Mouse (Mus musculus) hindbrain, embryonic 14.5 days (tissue): ENCODE measurements around the gene Ephb2. TPM values are rescaled to one million over a fixed set of nuclear protein-coding genes. Genes with fewer than 3 reads are reported as not detected.

ENCODE experiments used
- ATAC-seq: fragments of 200-750 bp; cut with Nextera tagmentation; 2 replicates; pipeline ENCODE4 v1.8.0; 2017; ENCODE audit warnings: moderate number of reproducible peaks, mild to moderate bottlenecking, moderate TSS enrichment, moderate library complexity; ENCODE audit not compliant: low FRiP score
- DNase-seq: peaks from one replicate; pipeline ENCODE4 v3.0.0-alpha.2; 2015; ENCODE audit warnings: low spot score
- H3K27ac ChIP-seq: fragments of 300-500 bp; sonication (generic); 2 replicates; pipeline ENCODE4 v1.5.1; 2014; ENCODE audit warnings: mild to moderate bottlenecking, moderate library complexity
- H3K27me3 ChIP-seq: fragments of 300-500 bp; sonication (generic); 2 replicates; pipeline ENCODE4 v1.6.1; 2014; ENCODE audit warnings: mild to moderate bottlenecking, low read length, mixed read lengths; ENCODE audit not compliant: control insufficient read depth, insufficient read depth
- H3K36me3 ChIP-seq: fragments of 300-500 bp; sonication (generic); replicated peaks from 2 replicates; pipeline ENCODE4 v1.6.1; 2014; ENCODE audit not compliant: control insufficient read depth, insufficient read depth
- H3K4me1 ChIP-seq: fragments of 300-500 bp; sonication (generic); replicated peaks from 2 replicates; pipeline ENCODE4 v1.6.1; 2014; ENCODE audit warnings: antibody characterized with exemption, low read length, mixed read lengths; ENCODE audit not compliant: control insufficient read depth, insufficient read depth
- H3K4me2 ChIP-seq: fragments of 300-500 bp; sonication (generic); replicated peaks from 2 replicates; pipeline ENCODE4 v1.6.1; 2014; ENCODE audit warnings: mild to moderate bottlenecking, moderate library complexity
- H3K4me3 ChIP-seq: fragments of 300-500 bp; sonication (generic); replicated peaks from 2 replicates; pipeline ENCODE4 v1.5.1; 2014; ENCODE audit warnings: mild to moderate bottlenecking, low read length
- H3K9ac ChIP-seq: fragments of 300-500 bp; sonication (generic); 2 replicates; pipeline ENCODE4 v1.6.1; 2014
- H3K9me3 ChIP-seq: fragments of 300-500 bp; sonication (generic); 2 replicates; pipeline ENCODE4 v1.6.1; 2016; ENCODE audit warnings: low read length; ENCODE audit not compliant: control insufficient read depth
- WGBS: fragments of 180-500 bp; shearing (Covaris S2); extraction: QIAGEN DNeasy Blood & Tissue Kit; methylation state at CpG from one replicate; pipeline ENCODE4 v1.1.7; 2014; 5-methylcytosine and 5-hydroxymethylcytosine counted together
- polyA plus RNA-seq: library from polyadenylated mRNA; unstranded; fragments of >200 nt; fragmentation: Nextera tagmentation; extraction: Ambion mirVana; gene quantifications from 2 replicates; pipeline ENCODE4 v1.2.1, GENCODE M21; 2014

Ephb2 gene
- polyA plus RNA-seq, 1 experiment from 2014 or later = 28.1 TPM

DNA sequence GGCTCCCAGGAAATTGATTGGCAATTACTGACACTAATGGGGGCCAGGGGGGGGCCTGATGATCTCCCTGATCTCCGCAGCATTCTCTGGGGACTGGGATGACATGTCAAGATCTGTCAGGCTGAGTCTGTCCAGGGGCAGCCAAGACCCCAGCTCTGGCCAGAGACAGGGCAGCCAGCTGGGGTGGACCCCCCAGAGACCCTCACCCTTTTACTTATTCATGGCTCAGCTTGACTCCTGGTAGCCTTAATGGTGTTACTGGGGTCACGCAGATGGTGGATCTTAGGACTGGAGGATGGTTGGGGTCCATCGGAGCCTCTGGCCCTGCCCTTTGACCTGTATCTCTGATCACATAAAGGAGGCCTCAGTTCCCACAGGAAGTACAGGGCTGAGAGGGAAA lies 97.5 kb downstream of the Ephb2 start:
- Histone ChIP-seq H3K9me3 (no peaks in the 10 kb centered on the region), H3K9ac (no peak overlapping the region), H3K4me2 (no peak overlapping the region), H3K4me3 (no peak overlapping the region), H3K4me1 (peaks cover 54% of the 10 kb centered on the region), H3K27ac (no peak overlapping the region), H3K27me3 (no peaks in the 10 kb centered on the region), H3K36me3 (no peaks in the 10 kb centered on the region)
- no peak for DNase-seq
- no peak for ATAC-seq
- WGBS = 26% methylated on average over 3 of the region's 3 CpGs

DNA sequence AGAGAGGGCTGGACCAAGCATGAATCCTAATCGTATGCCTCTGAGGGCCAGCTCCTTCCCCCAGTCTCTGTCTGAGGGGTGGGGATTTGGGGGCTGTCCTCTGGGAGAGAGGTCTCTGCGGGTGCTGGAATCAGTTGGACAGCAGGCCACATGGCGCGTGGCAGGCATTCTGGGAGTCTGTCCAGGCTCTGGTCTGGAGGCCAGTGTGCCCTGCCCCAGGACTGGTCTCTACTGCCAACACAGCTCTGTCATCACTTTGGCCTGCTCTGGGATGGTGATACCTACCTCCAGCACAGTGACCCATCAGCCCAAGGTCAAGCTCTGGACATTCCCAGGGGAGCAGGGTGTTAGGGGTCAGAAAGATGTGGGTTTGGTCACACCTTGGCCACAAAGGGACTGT lies 99.9 kb downstream of the Ephb2 start:
- Histone ChIP-seq H3K27ac (no peak overlapping the region), H3K4me1 (peaks cover 58% of the 10 kb centered on the region), H3K4me2 (no peak overlapping the region), H3K9ac (no peak overlapping the region), H3K36me3 (no peaks in the 10 kb centered on the region), H3K9me3 (no peaks in the 10 kb centered on the region), H3K27me3 (no peaks in the 10 kb centered on the region), H3K4me3 (no peak overlapping the region)
- no peak for ATAC-seq
- DNase-seq = no peak
- 57% methylated on average over 4 of the region's 4 CpGs for WGBS

DNA sequence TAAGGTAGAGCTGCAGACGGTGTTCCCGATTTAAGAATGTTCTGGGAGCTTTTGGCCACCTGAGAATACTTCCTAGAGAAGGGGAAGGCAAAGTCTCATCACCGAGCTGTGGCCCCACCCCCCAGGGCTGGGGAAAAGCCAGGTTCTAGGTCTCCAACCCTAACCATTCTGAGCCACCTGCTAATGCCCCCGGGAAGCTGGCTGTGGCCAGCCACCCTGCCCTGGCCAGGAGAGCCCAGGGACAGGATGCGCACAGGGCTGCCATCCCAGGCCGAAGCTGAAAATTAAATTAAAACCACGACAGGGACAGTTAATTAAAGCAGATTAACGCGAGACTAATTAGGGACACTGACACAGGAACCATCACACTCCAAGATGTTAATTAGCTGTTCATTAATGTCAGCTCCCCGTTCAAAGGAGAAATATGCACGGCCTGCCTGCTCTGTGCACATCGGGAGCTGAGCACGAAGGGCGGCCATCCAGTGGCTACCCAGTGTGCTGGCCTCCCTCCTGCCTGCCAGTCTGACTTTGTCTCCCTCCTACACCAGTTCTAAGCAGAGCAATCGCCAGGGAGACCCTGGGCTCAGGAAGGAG lies 101.5 kb downstream of the Ephb2 start:
- 30% methylated on average over 15 of the region's 15 CpGs for WGBS

DNA sequence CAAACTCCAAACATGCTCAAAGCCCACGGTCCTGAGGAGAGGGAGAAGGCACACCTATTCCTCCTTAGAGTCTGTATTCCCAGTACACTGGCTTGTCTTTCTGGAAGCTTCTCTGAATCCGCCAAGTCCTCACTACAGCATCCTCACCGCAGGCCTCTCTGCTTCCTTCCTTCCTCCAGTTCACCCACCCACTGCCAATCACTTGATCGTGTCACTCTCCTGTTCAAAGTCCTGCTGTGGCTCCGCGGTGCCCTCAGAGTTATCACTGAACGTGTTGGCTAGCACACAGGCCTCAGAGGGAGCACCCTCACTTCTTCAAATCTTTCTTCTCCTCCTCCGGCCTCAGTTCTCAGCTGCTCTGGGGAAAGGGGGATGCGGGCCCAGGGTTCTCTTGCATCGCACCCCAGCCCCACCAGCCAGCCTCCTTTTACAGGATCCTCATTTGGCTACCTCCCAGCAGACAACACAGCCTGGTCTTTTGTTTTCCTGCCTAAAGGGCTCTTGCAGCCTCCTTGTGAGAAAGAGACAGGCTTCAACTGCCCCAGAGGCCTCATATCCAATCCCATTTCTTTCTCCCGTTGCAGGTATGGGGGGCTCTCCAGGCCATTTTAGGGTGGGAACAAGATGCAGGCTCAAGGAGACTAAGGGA lies 102.4 kb downstream of the Ephb2 start:
- ATAC-seq = no peak
- WGBS = 26% methylated on average over 11 of the region's 11 CpGs
- no peak for DNase-seq
- H3K4me2 ChIP-seq = no peak overlapping the region
- H3K36me3 ChIP-seq = 0 out of 2 replicates have a peak, but pooled peaks cover 3% of the 10 kb centered on the region
- peak overlapping the region; percentile 62 for H3K27ac ChIP-seq
- no peaks in the 10 kb centered on the region for H3K27me3 ChIP-seq
- no peaks in the 10 kb centered on the region for H3K9me3 ChIP-seq
- H3K4me1 ChIP-seq = peaks cover 48% of the 10 kb centered on the region
- no peak overlapping the region for H3K4me3 ChIP-seq
- H3K9ac ChIP-seq = peak overlapping the region; percentile 28

More for the DNA sequence above, 101.5 kb downstream of the Ephb2 start:
- peak overlapping the region; percentile 62 for H3K27ac ChIP-seq
- H3K4me3 ChIP-seq = no peak overlapping the region
- no peak for DNase-seq
- H3K4me1 ChIP-seq = peaks cover 58% of the 10 kb centered on the region
- no peaks in the 10 kb centered on the region for H3K9me3 ChIP-seq
- H3K36me3 ChIP-seq = 0 out of 2 replicates have a peak, but pooled peaks cover 2% of the 10 kb centered on the region
- no peaks in the 10 kb centered on the region for H3K27me3 ChIP-seq
- H3K9ac ChIP-seq = peak overlapping the region; percentile 36; the same call in 1 of the 2 replicates
- H3K4me2 ChIP-seq = no peak overlapping the region
- ATAC-seq = peak; percentile 28; the same call in 1 of the 2 replicates

DNA sequence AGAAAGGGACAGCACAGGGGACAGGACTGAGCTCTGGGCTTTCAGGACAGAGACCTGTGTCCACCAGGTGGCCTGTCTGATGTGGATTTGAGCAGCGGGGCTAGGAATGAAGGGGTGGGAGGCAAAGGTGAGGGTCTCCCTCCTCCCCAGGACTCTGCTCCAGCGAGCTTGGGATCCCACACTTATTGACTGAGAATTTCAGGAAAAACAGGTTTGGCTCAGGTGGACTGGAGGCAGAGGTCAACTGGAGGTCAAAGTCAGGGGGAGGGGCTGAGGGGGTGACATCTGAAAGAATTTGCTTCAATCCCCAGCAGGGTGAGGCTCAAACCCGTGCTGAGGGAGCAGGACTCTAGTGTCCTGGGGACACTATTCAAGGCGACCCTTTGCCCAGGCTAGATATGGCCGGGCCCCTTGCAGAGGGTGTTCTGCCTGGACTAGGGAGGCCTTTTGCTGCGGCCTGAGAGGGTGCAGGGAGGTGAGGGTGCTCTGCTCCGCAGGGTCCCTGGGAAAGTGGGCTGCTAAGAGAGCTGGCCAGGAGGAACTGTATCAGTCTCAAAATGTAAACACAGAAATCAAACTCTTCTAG lies 103.2 kb downstream of the Ephb2 start:
- Histone ChIP-seq H3K36me3 (0 out of 2 replicates have a peak, but pooled peaks cover 3% of the 10 kb centered on the region), H3K27ac (no peak overlapping the region), H3K4me1 (peaks cover 48% of the 10 kb centered on the region), H3K4me2 (no peak overlapping the region), H3K9ac (no peak overlapping the region), H3K4me3 (no peak overlapping the region), H3K9me3 (no peaks in the 10 kb centered on the region), H3K27me3 (no peaks in the 10 kb centered on the region)
- DNase-seq = no peak
- WGBS = 50% methylated on average over 7 of the region's 7 CpGs
- no peak for ATAC-seq

DNA sequence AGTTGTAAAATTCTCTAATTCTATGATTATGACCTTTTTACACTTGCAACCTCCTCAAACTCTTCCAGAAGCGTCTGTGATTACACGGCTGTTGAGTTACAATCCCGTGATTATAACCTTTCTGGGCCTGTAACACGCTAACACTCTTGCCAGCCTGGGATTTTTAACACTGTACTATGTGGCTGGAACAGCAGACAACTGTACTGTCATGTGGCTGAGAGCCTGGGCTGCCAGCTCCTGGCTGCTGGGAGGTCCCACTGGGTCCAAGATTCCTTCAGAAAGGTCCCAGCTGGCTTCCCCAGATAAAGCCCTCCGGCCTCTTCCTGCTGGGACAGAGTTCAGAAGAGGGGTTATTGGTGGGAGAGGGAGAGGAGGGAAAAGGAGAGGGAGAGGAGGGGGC lies 104.0 kb downstream of the Ephb2 start:
- DNase-seq (no peak), ATAC-seq (no peak)
- 37% methylated on average over 5 of the region's 5 CpGs for WGBS
- 0 out of 2 replicates have a peak, but pooled peaks cover 3% of the 10 kb centered on the region for H3K36me3 ChIP-seq
- H3K4me3 ChIP-seq = no peak overlapping the region
- H3K4me2 ChIP-seq = no peak overlapping the region
- H3K9ac ChIP-seq = no peak overlapping the region
- H3K9me3 ChIP-seq = no peaks in the 10 kb centered on the region
- peaks cover 48% of the 10 kb centered on the region for H3K4me1 ChIP-seq
- H3K27ac ChIP-seq = no peak overlapping the region
- H3K27me3 ChIP-seq = no peaks in the 10 kb centered on the region

DNA sequence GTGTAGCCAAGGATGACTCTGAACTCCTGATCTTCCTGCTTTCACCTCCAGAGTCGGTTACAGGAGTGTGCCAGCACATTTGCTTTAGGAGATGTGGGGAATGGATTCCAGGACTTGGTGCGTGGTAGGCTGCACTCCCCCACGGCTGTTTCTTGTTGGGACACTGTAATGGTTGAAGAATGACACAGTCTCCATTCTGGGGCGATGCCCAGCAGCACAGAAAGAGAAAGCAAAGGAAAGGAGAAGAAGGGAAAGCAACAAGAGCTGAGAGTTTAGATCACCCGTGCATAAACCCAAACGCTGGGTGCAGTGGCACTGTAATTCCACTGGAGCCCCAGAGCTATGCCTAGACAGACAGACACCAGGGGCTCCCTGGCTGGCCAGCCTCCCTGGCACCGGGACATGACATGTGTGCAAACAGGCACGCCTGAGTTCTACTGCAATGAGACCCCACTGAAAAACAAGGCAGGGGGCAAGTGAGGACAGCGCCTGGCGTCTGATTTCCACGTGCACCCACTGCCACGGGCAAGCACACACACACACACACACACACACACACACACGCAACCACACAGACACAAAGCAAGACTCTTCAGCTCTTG lies 104.7 kb downstream of the Ephb2 start:
- H3K4me3 ChIP-seq = no peak overlapping the region
- no peaks in the 10 kb centered on the region for H3K9me3 ChIP-seq
- 67% methylated on average over 13 of the region's 13 CpGs for WGBS
- H3K4me2 ChIP-seq = no peak overlapping the region
- H3K36me3 ChIP-seq = 0 out of 2 replicates have a peak, but pooled peaks cover 3% of the 10 kb centered on the region
- DNase-seq (no peak), ATAC-seq (no peak)
- no peak overlapping the region for H3K9ac ChIP-seq
- H3K4me1 ChIP-seq = peaks cover 48% of the 10 kb centered on the region
- H3K27me3 ChIP-seq = no peaks in the 10 kb centered on the region
- peak overlapping the region; percentile 38; the same call in 1 of the 2 replicates for H3K27ac ChIP-seq

DNA sequence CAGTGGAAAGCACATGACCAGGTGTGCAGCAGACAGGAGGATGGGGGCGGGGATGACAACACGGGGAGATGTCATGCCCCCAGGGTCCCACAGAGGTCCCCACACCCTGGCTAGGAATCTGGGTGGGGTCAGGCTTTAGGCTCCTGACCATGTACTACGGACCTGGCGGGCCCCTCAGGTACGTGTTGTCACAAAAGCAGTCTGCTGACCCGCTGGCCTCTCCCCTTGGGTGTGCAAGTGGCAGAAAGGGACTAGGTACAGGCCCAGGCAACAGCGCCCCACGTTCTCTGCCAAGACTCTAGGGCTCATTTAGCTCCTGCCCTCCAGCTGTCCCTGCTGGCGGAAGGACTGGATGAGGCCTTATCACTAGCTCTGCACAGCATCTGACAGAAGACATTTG lies 105.3 kb downstream of the Ephb2 start:
- Histone ChIP-seq H3K27ac (no peak overlapping the region), H3K36me3 (0 out of 2 replicates have a peak, but pooled peaks cover 3% of the 10 kb centered on the region), H3K4me2 (no peak overlapping the region), H3K9ac (no peak overlapping the region), H3K4me3 (no peak overlapping the region), H3K27me3 (no peaks in the 10 kb centered on the region), H3K9me3 (no peaks in the 10 kb centered on the region), H3K4me1 (peaks cover 50% of the 10 kb centered on the region)
- ATAC-seq (no peak), DNase-seq (no peak)
- 76% methylated on average over 9 of the region's 9 CpGs for WGBS

DNA sequence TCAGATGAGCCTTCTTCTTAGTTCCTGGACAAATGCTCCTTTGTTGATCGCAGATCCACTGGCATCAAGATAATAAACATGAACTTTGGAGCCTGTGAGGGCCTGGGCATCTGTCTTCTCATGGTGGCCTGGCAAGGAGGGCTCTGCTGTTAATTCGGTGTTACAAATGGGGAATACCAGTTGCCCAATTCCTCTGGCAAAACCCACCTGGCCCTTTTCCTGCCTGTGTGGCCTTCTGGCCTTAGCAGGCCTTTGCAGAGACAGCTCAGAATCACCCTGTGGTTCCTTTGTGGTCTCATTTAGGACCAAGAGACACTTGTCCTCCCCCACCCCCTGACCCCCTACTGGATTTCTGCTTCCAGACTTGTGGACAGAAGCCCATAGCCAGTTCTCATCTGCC lies 106.2 kb downstream of the Ephb2 start:
- 84% methylated on average over 2 of the region's 2 CpGs for WGBS
- no peaks in the 10 kb centered on the region for H3K27me3 ChIP-seq
- H3K36me3 ChIP-seq = 0 out of 2 replicates have a peak, but pooled peaks cover 3% of the 10 kb centered on the region
- no peak for ATAC-seq
- H3K9ac ChIP-seq = no peak overlapping the region
- no peak for DNase-seq
- H3K27ac ChIP-seq = no peak overlapping the region
- no peaks in the 10 kb centered on the region for H3K9me3 ChIP-seq
- peaks cover 45% of the 10 kb centered on the region for H3K4me1 ChIP-seq
- no peak overlapping the region for H3K4me3 ChIP-seq
- no peak overlapping the region for H3K4me2 ChIP-seq
